Mouse (Mus musculus): Measurements from ENCODE around the gene Specc1. TPM values are rescaled to one million over a fixed set of nuclear protein-coding genes. Genes with fewer than 3 reads are reported as not detected.

The Specc1 gene
- polyA plus RNA-seq, 1 experiment from 2014 or later, result 13.4 TPM

DNA sequence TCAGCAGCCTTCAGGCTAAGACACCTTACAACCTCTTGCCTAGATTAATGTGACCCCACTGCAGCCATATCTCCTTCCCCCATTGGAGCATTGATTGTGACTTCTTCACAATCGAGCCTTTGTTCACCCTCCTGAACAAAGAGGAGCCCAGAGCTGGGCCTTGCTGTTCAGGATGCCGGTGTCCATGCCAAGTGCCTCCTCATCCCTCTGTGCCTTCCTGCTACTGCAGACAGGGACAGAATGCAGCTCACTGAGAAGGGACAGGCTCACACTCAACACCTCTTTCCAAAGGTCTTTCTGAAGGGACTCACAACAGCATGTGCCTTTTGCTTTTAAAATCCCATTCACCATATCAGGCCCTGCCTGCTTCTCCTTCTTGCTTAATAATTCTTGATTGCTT, 113.0 kb downstream of the Specc1 start:
- H3K4me1 ChIP-seq (ENCODE audit: insufficient read depth), result no peaks in the 10 kb centered on the region
- 52% methylated on average over 2 of the region's 2 CpGs for WGBS
- no peak overlapping the region for H3K4me2 ChIP-seq
- DNase-seq (no peak), ATAC-seq (ENCODE audit: insufficient read depth) (no peak)
- no peak overlapping the region for H3K9ac ChIP-seq
- H3K36me3 ChIP-seq (ENCODE audit: insufficient read depth), result no peaks in the 10 kb centered on the region
- H3K27me3 ChIP-seq (ENCODE audit: insufficient read depth, low read length), result no peaks in the 10 kb centered on the region
- H3K4me3 ChIP-seq (ENCODE audit: low read depth, low read length), result no peak overlapping the region
- no peak overlapping the region for H3K27ac ChIP-seq (ENCODE audit: low read depth)
- no peaks in the 10 kb centered on the region for H3K9me3 ChIP-seq (ENCODE audit: low read depth, low read length)
- TF ChIP-seq CTCF (IDR thresholded peaks at IDR 0.05; ENCODE audit: low read depth), result no peak

DNA sequence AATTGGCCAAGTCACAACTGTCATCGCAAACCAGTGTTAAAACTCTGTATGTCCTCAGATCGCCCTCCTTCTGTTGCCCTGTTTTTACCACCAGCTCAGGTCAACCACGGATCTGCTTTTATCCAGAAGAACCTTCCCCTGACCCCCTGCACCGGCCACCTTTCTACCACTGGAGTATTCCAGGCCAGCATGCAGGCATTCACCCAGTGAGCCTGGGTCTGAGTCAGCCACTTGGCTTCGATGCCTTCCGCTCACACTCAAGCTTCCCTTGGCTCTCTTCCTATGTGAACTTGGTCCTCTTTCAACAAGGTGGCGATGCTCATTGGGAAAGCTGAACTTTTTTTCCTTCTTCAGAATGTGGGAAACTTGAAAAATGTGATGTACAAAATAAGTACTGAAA, 113.6 kb downstream of the Specc1 start:
- Histone ChIP-seq H3K27ac (ENCODE audit: low read depth) (no peak overlapping the region), H3K27me3 (ENCODE audit: insufficient read depth, low read length) (no peaks in the 10 kb centered on the region), H3K9ac (no peak overlapping the region), H3K4me2 (no peak overlapping the region), H3K36me3 (ENCODE audit: insufficient read depth) (no peaks in the 10 kb centered on the region), H3K4me1 (ENCODE audit: insufficient read depth) (no peaks in the 10 kb centered on the region), H3K9me3 (ENCODE audit: low read depth, low read length) (no peaks in the 10 kb centered on the region), H3K4me3 (ENCODE audit: low read depth, low read length) (no peak overlapping the region)
- no peak for TF ChIP-seq CTCF (IDR thresholded peaks at IDR 0.05; ENCODE audit: low read depth)
- WGBS, result 74% methylated on average over 7 of the region's 7 CpGs
- ATAC-seq (ENCODE audit: insufficient read depth), result no peak
- DNase-seq, result no peak

DNA sequence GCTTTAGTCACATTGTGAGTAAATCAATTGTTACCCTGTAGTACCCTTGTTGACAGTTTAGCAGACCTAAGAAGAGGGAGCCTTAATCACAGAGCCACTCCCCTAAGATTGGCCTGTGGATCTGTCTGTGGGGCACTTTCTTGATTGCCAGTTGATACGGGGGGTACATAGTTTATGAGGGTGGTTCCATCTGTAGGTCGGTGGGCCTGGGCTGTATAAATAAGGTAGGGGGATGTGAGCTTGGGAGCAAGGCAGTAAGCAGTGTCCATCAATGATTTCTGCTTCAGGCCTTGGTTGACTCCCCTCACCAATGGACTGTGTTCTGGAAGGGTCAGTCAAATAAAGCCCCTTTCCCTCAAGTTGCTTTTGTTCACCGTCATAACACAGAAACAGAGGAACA, 115.8 kb downstream of the Specc1 start:
- H3K9me3 ChIP-seq (ENCODE audit: low read depth, low read length), result no peaks in the 10 kb centered on the region
- WGBS, result 82% methylated on average over 3 of the region's 3 CpGs
- no peak overlapping the region for H3K4me3 ChIP-seq (ENCODE audit: low read depth, low read length)
- H3K27ac ChIP-seq (ENCODE audit: low read depth), result no peak overlapping the region
- DNase-seq (no peak), ATAC-seq (ENCODE audit: insufficient read depth) (no peak)
- H3K4me2 ChIP-seq, result no peak overlapping the region
- no peaks in the 10 kb centered on the region for H3K27me3 ChIP-seq (ENCODE audit: insufficient read depth, low read length)
- H3K9ac ChIP-seq, result no peak overlapping the region
- no peaks in the 10 kb centered on the region for H3K4me1 ChIP-seq (ENCODE audit: insufficient read depth)
- H3K36me3 ChIP-seq (ENCODE audit: insufficient read depth), result no peaks in the 10 kb centered on the region
- no peak for TF ChIP-seq CTCF (IDR thresholded peaks at IDR 0.05; ENCODE audit: low read depth)

DNA sequence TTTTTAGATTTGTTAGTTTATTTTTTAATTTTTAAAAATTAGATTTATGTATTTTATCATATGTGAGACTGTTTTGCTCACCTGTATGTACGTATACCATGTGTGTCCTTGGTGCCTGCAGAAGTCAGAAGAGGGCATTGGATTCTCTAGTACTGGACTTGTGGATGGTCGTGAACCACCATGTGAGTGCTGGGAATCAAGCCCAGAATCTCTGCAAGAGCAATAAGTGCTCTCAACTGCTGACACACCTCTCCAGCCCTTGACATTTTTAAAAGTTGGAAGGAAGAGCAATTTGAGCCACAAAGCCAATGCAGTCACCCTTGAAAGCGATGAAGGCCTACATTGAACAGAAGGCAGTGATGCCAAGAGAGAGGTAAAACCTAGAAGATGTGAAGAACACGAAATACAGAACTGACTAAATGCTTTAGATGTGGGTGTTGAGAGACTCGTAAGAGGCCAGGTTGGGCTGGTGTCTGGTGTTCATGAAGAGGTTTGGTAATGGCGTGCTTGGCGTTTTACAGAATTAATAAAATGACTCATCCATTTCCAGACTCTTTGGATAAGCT, 117.1 kb downstream of the Specc1 start:
- no peak overlapping the region for H3K27ac ChIP-seq (ENCODE audit: low read depth)
- H3K4me1 ChIP-seq (ENCODE audit: insufficient read depth), result no peaks in the 10 kb centered on the region
- H3K4me2 ChIP-seq, result no peak overlapping the region
- H3K4me3 ChIP-seq (ENCODE audit: low read depth, low read length), result no peak overlapping the region
- ATAC-seq (ENCODE audit: insufficient read depth) (no peak), DNase-seq (no peak)
- no peak overlapping the region for H3K9ac ChIP-seq
- H3K27me3 ChIP-seq (ENCODE audit: insufficient read depth, low read length), result no peaks in the 10 kb centered on the region
- 81% methylated on average over 7 of the region's 7 CpGs for WGBS
- TF ChIP-seq CTCF (IDR thresholded peaks at IDR 0.05; ENCODE audit: low read depth), result no peak
- H3K9me3 ChIP-seq (ENCODE audit: low read depth, low read length), result no peaks in the 10 kb centered on the region
- no peaks in the 10 kb centered on the region for H3K36me3 ChIP-seq (ENCODE audit: insufficient read depth)

DNA sequence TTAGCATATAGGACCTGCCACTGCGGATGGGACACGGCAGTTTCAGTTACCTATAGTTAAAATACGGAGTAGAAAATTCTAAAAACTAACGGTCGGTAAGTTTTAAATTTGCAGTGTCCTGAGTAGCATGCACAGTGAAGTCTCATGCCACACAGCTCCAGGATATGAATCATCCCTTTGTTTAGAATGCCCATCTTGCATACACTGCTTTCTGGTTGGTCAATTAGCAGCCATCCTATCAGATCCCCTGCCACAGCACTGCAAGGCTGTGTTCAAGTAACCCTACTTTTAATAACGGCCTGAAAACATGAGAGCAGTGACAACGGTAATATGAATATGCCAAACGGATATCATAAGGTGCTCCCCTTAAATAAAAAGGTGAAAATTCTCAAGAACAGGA, 118.0 kb downstream of the Specc1 start:
- Histone ChIP-seq H3K36me3 (ENCODE audit: insufficient read depth) (no peaks in the 10 kb centered on the region), H3K9ac (no peak overlapping the region), H3K4me2 (no peak overlapping the region), H3K27ac (ENCODE audit: low read depth) (no peak overlapping the region), H3K27me3 (ENCODE audit: insufficient read depth, low read length) (no peaks in the 10 kb centered on the region), H3K4me3 (ENCODE audit: low read depth, low read length) (no peak overlapping the region), H3K9me3 (ENCODE audit: low read depth, low read length) (no peaks in the 10 kb centered on the region), H3K4me1 (ENCODE audit: insufficient read depth) (no peaks in the 10 kb centered on the region)
- TF ChIP-seq CTCF (IDR thresholded peaks at IDR 0.05; ENCODE audit: low read depth), result no peak
- WGBS, result 85% methylated on average over 8 of the region's 8 CpGs
- no peak for ATAC-seq (ENCODE audit: insufficient read depth)
- DNase-seq, result no peak

DNA sequence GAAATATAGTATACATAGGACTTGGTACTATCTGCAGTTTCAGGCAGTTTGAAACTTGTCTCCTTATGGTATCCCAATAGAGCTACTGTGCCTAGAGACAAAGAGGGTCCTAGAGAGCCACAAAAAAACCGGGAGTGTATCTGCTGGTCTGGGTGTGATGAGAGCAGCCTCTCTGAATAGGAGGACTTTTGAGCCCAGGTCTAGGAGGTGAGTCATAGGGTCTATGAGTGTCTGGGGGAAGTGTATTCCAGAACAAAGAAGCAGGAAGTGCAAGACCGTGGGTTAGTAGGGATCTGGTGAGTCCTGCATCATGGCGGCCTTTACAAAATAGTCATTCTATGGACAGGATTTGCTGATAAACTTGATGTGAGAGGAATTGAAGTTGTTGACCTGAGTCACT, 118.5 kb downstream of the Specc1 start:
- Histone ChIP-seq H3K4me3 (ENCODE audit: low read depth, low read length) (no peak overlapping the region), H3K4me1 (ENCODE audit: insufficient read depth) (no peaks in the 10 kb centered on the region), H3K9ac (no peak overlapping the region), H3K4me2 (no peak overlapping the region), H3K36me3 (ENCODE audit: insufficient read depth) (no peaks in the 10 kb centered on the region), H3K27ac (ENCODE audit: low read depth) (no peak overlapping the region), H3K9me3 (ENCODE audit: low read depth, low read length) (no peaks in the 10 kb centered on the region), H3K27me3 (ENCODE audit: insufficient read depth, low read length) (no peaks in the 10 kb centered on the region)
- no peak for TF ChIP-seq CTCF (IDR thresholded peaks at IDR 0.05; ENCODE audit: low read depth)
- ATAC-seq (ENCODE audit: insufficient read depth) (no peak), DNase-seq (no peak)
- WGBS, result 79% methylated on average over 3 of the region's 3 CpGs

DNA sequence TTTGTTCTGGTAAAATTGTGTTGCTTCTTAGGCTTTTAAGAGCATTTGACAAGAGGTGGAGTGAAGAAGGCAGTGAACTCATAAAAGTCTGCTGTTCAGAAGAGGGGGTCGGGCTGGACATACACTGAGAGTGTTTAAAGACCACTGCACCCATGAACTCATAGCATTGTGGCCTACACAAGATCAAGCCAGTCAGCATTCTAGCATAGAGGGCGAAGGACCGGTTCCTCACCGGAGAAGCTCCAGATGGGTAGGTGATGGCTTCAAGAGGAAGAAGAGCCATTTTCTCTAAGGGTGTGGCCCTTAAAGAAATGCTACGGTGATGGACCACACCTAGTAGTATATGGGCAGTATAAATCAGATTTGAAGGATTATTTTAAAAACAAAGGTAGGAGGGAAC, 119.0 kb downstream of the Specc1 start:
- H3K9me3 ChIP-seq (ENCODE audit: low read depth, low read length), result no peaks in the 10 kb centered on the region
- 95% methylated on average over 5 of the region's 5 CpGs for WGBS
- no peak for ATAC-seq (ENCODE audit: insufficient read depth)
- H3K27ac ChIP-seq (ENCODE audit: low read depth), result no peak overlapping the region
- no peaks in the 10 kb centered on the region for H3K36me3 ChIP-seq (ENCODE audit: insufficient read depth)
- DNase-seq, result no peak
- no peak overlapping the region for H3K4me3 ChIP-seq (ENCODE audit: low read depth, low read length)
- H3K4me2 ChIP-seq, result no peak overlapping the region
- no peak overlapping the region for H3K9ac ChIP-seq
- no peak for TF ChIP-seq CTCF (IDR thresholded peaks at IDR 0.05; ENCODE audit: low read depth)
- H3K27me3 ChIP-seq (ENCODE audit: insufficient read depth, low read length), result no peaks in the 10 kb centered on the region
- H3K4me1 ChIP-seq (ENCODE audit: insufficient read depth), result no peaks in the 10 kb centered on the region

Data from lung, embryonic 14.5 days (tissue).